Mouse (Mus musculus): ENCODE data around the gene Stk32c. TPM values are rescaled to one million over a fixed set of nuclear protein-coding genes. Genes with fewer than 3 reads are reported as not detected.
A peak's percentile ranks its signal among the peaks of the same experiment; 100 is the strongest.

Gene Stk32c
- polyA plus RNA-seq, 1 experiment from 2014 or later, result 0.11 TPM

DNA sequence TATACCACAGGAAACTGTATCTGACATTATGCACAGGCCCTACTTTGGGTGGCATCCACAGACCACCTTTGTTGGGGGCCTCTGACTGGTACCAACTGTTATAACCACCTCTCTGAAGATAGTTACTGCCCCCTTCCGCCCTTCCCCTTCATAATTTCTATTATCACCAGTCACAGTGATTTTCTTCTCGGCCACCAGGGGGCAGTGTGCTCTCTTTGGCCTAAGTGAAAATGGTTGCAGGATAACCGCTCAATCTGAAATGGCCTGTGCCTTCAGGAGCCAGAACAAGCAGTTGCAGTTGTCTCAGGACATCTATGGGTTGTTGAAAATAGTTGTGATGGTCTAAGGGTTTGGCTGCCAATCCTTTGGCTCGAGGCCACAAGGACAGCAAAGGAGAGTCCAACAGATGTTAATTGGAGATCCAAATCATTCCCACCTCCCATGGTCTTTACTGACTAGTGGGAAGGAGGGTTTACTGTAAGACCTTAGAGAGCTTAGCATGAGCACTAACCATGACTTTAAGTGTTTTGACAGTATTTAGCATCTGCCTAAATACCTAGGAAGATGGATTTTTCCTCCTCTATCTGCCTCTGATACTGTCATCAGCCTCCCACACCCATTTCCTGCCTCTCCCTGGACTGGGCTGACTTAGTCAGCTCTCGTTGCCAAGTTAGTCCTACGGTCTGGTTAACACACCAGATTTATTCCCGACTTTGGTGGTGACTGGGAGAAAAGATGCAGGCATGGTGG, 4.9 kb downstream of the Stk32c start:
- H3K4me3 ChIP-seq (ENCODE audit: low read depth, low read length), result no peak overlapping the region
- no peak overlapping the region for H3K27ac ChIP-seq (replicated peaks)
- H3K9me3 ChIP-seq (ENCODE audit: control insufficient read depth, low read length), result no peaks in the 10 kb centered on the region
- H3K27me3 ChIP-seq (ENCODE audit: control insufficient read depth, insufficient read depth, low read length), result no peaks in the 10 kb centered on the region
- H3K36me3 ChIP-seq (ENCODE audit: control insufficient read depth, insufficient read depth, low read length), result no peaks in the 10 kb centered on the region
- no peak for TF ChIP-seq EP300 (optimal IDR thresholded peaks at IDR 0.05)
- peak; percentile 96 for TF ChIP-seq CTCF (IDR thresholded peaks at IDR 0.05; ENCODE audit: low read depth)
- no peak overlapping the region for H3K9ac ChIP-seq (ENCODE audit: low read length)
- DNase-seq (ENCODE audit: low spot score), result peak; percentile 56
- ATAC-seq (ENCODE audit: low FRiP score, low TSS enrichment), result peak; percentile 9; the same call in 1 of the 2 replicates
- no peak overlapping the region for H3K4me2 ChIP-seq (replicated peaks; ENCODE audit: low read depth)
- 20% methylated on average over 7 of the region's 7 CpGs for WGBS
- 0 out of 2 replicates have a peak, but pooled peaks cover 3% of the 10 kb centered on the region for H3K4me1 ChIP-seq (replicated peaks; ENCODE audit: control insufficient read depth, insufficient read depth)

DNA sequence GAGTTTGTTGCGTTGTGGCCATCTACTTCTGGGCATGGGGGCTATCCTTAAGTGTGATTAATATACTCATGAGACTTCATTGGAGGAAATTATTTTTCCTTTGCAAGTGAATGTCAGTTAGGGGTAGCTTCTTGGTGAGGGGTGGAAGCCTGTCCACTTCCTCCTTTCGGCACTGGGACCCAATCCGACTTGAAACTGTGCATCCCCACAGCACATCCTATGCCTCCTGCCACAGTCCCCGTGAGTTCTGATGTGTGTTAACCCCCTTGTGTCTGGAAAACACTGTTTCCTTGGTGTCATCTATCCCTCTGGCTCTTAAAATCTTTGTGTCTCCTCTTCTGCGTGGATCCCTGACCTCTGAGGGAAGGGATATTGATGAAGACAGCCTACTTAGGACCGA, 11.9 kb downstream of the Stk32c start:
- 57% methylated on average over 6 of the region's 6 CpGs for WGBS
- H3K36me3 ChIP-seq (ENCODE audit: control insufficient read depth, insufficient read depth, low read length), result no peaks in the 10 kb centered on the region
- H3K27ac ChIP-seq (replicated peaks), result no peak overlapping the region
- no peak overlapping the region for H3K4me2 ChIP-seq (replicated peaks; ENCODE audit: low read depth)
- H3K27me3 ChIP-seq (ENCODE audit: control insufficient read depth, insufficient read depth, low read length), result no peaks in the 10 kb centered on the region
- H3K9me3 ChIP-seq (ENCODE audit: control insufficient read depth, low read length), result no peaks in the 10 kb centered on the region
- H3K9ac ChIP-seq (ENCODE audit: low read length), result no peak overlapping the region
- no peak for DNase-seq (ENCODE audit: low spot score)
- no peak overlapping the region for H3K4me3 ChIP-seq (ENCODE audit: low read depth, low read length)
- no peak for TF ChIP-seq EP300 (optimal IDR thresholded peaks at IDR 0.05)
- TF ChIP-seq CTCF (IDR thresholded peaks at IDR 0.05; ENCODE audit: low read depth), result no peak
- no peaks in the 10 kb centered on the region for H3K4me1 ChIP-seq (replicated peaks; ENCODE audit: control insufficient read depth, insufficient read depth)
- ATAC-seq (ENCODE audit: low FRiP score, low TSS enrichment), result no peak

DNA sequence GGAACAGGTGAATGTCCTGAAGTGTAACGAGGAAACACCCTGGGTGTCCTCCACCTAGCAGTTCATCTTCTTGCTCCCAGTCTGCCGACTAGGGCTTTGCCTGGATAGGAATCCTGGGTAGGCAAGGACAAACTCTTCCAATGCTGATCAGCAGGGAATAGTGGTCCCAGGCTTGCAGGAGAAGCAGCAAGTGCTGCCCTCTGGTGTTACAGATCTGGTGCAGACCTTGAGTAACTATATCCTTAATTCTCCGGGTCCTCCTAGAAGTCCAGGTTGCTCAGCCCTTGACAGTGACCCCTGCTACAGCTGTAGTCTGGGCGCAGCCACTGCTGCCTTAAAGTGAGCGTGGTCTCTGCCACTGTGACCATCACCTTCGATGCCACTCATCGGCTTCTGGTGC, 13.0 kb downstream of the Stk32c start:
- Histone ChIP-seq H3K27ac (replicated peaks) (no peak overlapping the region), H3K4me1 (replicated peaks; ENCODE audit: control insufficient read depth, insufficient read depth) (no peaks in the 10 kb centered on the region), H3K36me3 (ENCODE audit: control insufficient read depth, insufficient read depth, low read length) (no peaks in the 10 kb centered on the region), H3K27me3 (ENCODE audit: control insufficient read depth, insufficient read depth, low read length) (no peaks in the 10 kb centered on the region), H3K4me3 (ENCODE audit: low read depth, low read length) (no peak overlapping the region), H3K9me3 (ENCODE audit: control insufficient read depth, low read length) (no peaks in the 10 kb centered on the region), H3K9ac (ENCODE audit: low read length) (no peak overlapping the region), H3K4me2 (replicated peaks; ENCODE audit: low read depth) (no peak overlapping the region)
- WGBS, result 32% methylated on average over 7 of the region's 7 CpGs
- TF ChIP-seq EP300 (optimal IDR thresholded peaks at IDR 0.05) (no peak), CTCF (IDR thresholded peaks at IDR 0.05; ENCODE audit: low read depth) (peak; percentile 89)
- DNase-seq (ENCODE audit: low spot score) (peak; percentile 62), ATAC-seq (ENCODE audit: low FRiP score, low TSS enrichment) (peak; percentile 54; the same call in 1 of the 2 replicates)

DNA sequence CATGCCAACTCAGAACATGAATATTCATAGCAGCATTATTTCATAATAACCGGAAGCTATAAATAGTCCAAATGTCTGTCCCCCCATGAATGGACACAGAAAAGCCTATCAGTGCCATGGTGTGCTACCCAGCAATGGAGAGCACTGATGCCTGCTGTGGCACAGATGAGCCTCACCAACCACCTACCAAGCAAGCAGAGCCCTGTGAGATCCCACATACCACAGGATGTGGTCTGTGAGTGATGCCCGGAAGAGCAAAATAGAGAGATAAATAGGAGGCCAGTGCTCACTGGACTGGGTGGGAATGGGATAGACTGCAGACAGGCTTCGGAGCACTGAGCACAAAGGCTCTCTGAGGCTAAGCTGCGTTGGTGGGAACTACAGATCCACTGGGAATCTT, 16.1 kb downstream of the Stk32c start:
- ATAC-seq (ENCODE audit: low FRiP score, low TSS enrichment) (no peak), DNase-seq (ENCODE audit: low spot score) (no peak)
- H3K9ac ChIP-seq (ENCODE audit: low read length), result no peak overlapping the region
- WGBS, result 67% methylated on average over 4 of the region's 4 CpGs
- TF ChIP-seq EP300 (optimal IDR thresholded peaks at IDR 0.05), result no peak
- no peak for TF ChIP-seq CTCF (IDR thresholded peaks at IDR 0.05; ENCODE audit: low read depth)
- no peaks in the 10 kb centered on the region for H3K36me3 ChIP-seq (ENCODE audit: control insufficient read depth, insufficient read depth, low read length)
- no peaks in the 10 kb centered on the region for H3K4me1 ChIP-seq (replicated peaks; ENCODE audit: control insufficient read depth, insufficient read depth)
- no peak overlapping the region for H3K27ac ChIP-seq (replicated peaks)
- H3K9me3 ChIP-seq (ENCODE audit: control insufficient read depth, low read length), result no peaks in the 10 kb centered on the region
- no peaks in the 10 kb centered on the region for H3K27me3 ChIP-seq (ENCODE audit: control insufficient read depth, insufficient read depth, low read length)
- no peak overlapping the region for H3K4me3 ChIP-seq (ENCODE audit: low read depth, low read length)
- no peak overlapping the region for H3K4me2 ChIP-seq (replicated peaks; ENCODE audit: low read depth)

DNA sequence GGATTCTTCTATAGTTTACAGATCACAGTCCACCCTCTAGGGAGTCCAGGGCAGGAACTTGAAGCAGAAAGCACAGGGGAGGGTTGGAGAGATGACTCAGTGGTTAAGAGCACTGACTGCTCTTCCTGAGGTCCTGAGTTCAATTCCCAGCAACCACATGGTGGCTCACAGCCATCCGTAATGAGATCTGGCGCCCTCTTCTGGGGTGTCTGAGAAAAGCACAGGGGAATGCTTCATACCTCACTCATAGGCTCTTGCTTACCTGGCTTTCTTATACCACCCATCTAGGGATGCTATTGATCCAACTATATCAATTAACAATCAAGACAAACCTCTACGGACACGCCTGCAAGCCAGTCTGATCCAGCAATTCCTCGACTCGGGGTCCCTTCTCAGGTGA, 21.5 kb downstream of the Stk32c start:
- no peak for DNase-seq (ENCODE audit: low spot score)
- TF ChIP-seq EP300 (optimal IDR thresholded peaks at IDR 0.05), result no peak
- peak; percentile 45 for TF ChIP-seq CTCF (IDR thresholded peaks at IDR 0.05; ENCODE audit: low read depth)

DNA sequence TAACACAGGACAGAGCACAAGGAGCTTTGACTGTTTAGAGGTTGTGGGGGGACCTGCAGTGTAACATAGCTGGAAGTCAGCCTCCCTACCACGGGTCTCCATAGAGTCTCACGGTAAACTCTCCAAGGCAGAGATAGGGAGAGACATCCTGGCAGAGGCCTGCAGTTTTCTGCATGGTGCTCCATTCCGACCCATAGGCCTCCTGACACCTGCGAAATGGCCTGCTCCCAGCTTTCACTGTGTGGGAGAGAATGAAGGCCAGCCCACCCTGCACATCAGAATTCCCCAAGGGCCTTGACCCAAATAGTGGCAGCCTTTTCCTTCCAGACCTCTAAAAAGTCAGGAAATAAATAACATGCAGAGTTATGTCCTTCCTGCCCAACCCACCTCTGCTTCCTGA, 22.5 kb downstream of the Stk32c start:
- TF ChIP-seq EP300 (optimal IDR thresholded peaks at IDR 0.05), result no peak
- TF ChIP-seq CTCF (IDR thresholded peaks at IDR 0.05; ENCODE audit: low read depth), result no peak
- ATAC-seq (ENCODE audit: low FRiP score, low TSS enrichment), result no peak
- H3K27ac ChIP-seq (replicated peaks), result no peak overlapping the region
- H3K27me3 ChIP-seq (ENCODE audit: control insufficient read depth, insufficient read depth, low read length), result no peaks in the 10 kb centered on the region
- no peak for DNase-seq (ENCODE audit: low spot score)
- H3K9ac ChIP-seq (ENCODE audit: low read length), result no peak overlapping the region
- 89% methylated on average over 4 of the region's 4 CpGs for WGBS
- no peak overlapping the region for H3K4me2 ChIP-seq (replicated peaks; ENCODE audit: low read depth)
- no peaks in the 10 kb centered on the region for H3K36me3 ChIP-seq (ENCODE audit: control insufficient read depth, insufficient read depth, low read length)
- no peaks in the 10 kb centered on the region for H3K9me3 ChIP-seq (ENCODE audit: control insufficient read depth, low read length)
- H3K4me1 ChIP-seq (replicated peaks; ENCODE audit: control insufficient read depth, insufficient read depth), result no peaks in the 10 kb centered on the region
- H3K4me3 ChIP-seq (ENCODE audit: low read depth, low read length), result no peak overlapping the region

More for the DNA sequence above, 21.5 kb downstream of the Stk32c start:
- no peak overlapping the region for H3K4me2 ChIP-seq (replicated peaks; ENCODE audit: low read depth)
- H3K4me1 ChIP-seq (replicated peaks; ENCODE audit: control insufficient read depth, insufficient read depth), result no peaks in the 10 kb centered on the region
- H3K9me3 ChIP-seq (ENCODE audit: control insufficient read depth, low read length), result no peaks in the 10 kb centered on the region
- 70% methylated on average over 6 of the region's 6 CpGs for WGBS
- H3K36me3 ChIP-seq (ENCODE audit: control insufficient read depth, insufficient read depth, low read length), result no peaks in the 10 kb centered on the region
- no peak overlapping the region for H3K9ac ChIP-seq (ENCODE audit: low read length)
- ATAC-seq (ENCODE audit: low FRiP score, low TSS enrichment), result no peak
- H3K27ac ChIP-seq (replicated peaks), result no peak overlapping the region
- no peaks in the 10 kb centered on the region for H3K27me3 ChIP-seq (ENCODE audit: control insufficient read depth, insufficient read depth, low read length)
- no peak overlapping the region for H3K4me3 ChIP-seq (ENCODE audit: low read depth, low read length)
